Mouse (Mus musculus) ES-E14 (cell line): ENCODE data around the gene Smim1.

Source experiments
- MAFK ChIP-seq: IDR thresholded peaks from 2 replicates; pipeline ENCODE4 v1.6.1; 2014; ENCODE audit warnings: mild to moderate bottlenecking, low read depth, low read length, inconsistent platforms; ENCODE audit not compliant: insufficient read depth
- ZC3H11A ChIP-seq: IDR thresholded peaks from 2 replicates; pipeline ENCODE4 v1.6.1; 2012; ENCODE audit warnings: low read depth, mild to moderate bottlenecking, inconsistent platforms, low read length, borderline replicate concordance

- TF ChIP-seq MAFK: no peak
- no peak for TF ChIP-seq ZC3H11A
These were observed 29.5 kb upstream of the Smim1 start for GRCm38 (mm10) chr4:154055482-154055881.
